Mouse (Mus musculus) limb, embryonic 10.5 days (tissue): Measurements from ENCODE around the gene Rtn4rl1. TPM values are rescaled to one million over a fixed set of nuclear protein-coding genes. Genes with fewer than 3 reads are reported as not detected.
A peak's percentile ranks its signal among the peaks of the same experiment; 100 is the strongest.

Experiments used
- DNase-seq: peaks from one replicate; pipeline ENCODE4 v3.0.0-alpha.2; 2017; ENCODE audit warnings: low spot score
- H3K27ac ChIP-seq: fragments of 300-500 bp; sonication (generic); 2 replicates; pipeline ENCODE4 v1.5.1; 2016; ENCODE audit warnings: mild to moderate bottlenecking
- H3K27me3 ChIP-seq: fragments of 300-500 bp; sonication (generic); 2 replicates; pipeline ENCODE4 v1.6.1; 2016; ENCODE audit warnings: low read depth, mild to moderate bottlenecking; ENCODE audit not compliant: poor library complexity, severe bottlenecking
- H3K36me3 ChIP-seq: fragments of 300-500 bp; sonication (generic); 2 replicates; pipeline ENCODE4 v1.6.1; 2016; ENCODE audit warnings: mild to moderate bottlenecking, moderate library complexity
- H3K4me1 ChIP-seq: fragments of 300-500 bp; sonication (generic); 2 replicates; pipeline ENCODE4 v1.6.1; 2016
- H3K4me3 ChIP-seq: fragments of 300-500 bp; sonication (generic); 2 replicates; pipeline ENCODE4 v1.5.1; 2016; ENCODE audit warnings: mild to moderate bottlenecking, moderate library complexity
- H3K9me3 ChIP-seq: fragments of 300-500 bp; sonication (generic); replicated peaks from 2 replicates; pipeline ENCODE4 v1.6.1; 2016; ENCODE audit warnings: mild to moderate bottlenecking
- WGBS: fragments of 180-500 bp; shearing (Covaris S2); methylation state at CpG from one replicate; pipeline ENCODE4 v1.1.7; 2016; 5-methylcytosine and 5-hydroxymethylcytosine counted together
- polyA plus RNA-seq: library from polyadenylated mRNA; unstranded; fragments of >200 nt; fragmentation: Nextera tagmentation; extraction: Ambion mirVana; gene quantifications from 2 replicates; pipeline ENCODE4 v1.2.1, GENCODE M21; 2016

The Rtn4rl1 gene
- polyA plus RNA-seq, 1 experiment from 2014 or later: 0.90 TPM

DNA sequence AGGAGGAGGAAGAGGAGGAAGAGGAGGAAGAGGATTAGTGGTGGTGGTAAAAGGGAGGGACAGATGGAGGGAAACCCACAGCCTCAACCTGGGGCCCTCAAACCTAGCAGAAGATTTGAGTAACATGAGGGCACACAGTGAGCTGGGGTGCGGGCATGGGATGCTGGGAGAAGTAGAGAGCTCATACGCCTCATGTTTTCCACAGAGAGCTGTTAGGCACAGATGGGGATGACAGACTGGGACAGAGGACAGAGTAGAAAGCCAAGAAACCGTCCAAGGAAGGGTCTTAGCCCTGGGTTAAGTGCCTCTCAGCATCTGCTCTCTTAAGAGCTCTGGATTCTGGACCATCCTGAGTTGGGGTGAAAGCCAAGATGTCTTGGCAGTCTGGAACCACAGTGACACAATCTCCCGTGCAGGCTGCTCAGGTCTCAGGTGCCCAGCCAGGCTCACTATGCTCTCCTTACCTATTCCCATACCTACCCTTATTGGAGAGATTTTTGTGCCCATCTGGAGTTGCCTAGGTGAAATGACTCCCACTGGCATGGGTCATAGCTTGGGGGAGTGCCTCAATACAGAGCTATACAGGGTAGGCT is 63.6 kb downstream of the Rtn4rl1 start:
- 80% methylated on average over 4 of the region's 4 CpGs for WGBS
- Histone ChIP-seq H3K27ac (no peak overlapping the region; the same call in 1 of the 2 replicates), H3K27me3 (0 out of 2 replicates have a peak, but pooled peaks cover 3% of the 10 kb centered on the region), H3K9me3 (no peaks in the 10 kb centered on the region), H3K4me1 (peaks cover 45% of the 10 kb centered on the region), H3K36me3 (no peaks in the 10 kb centered on the region), H3K4me3 (no peak overlapping the region)
- DNase-seq: no peak

DNA sequence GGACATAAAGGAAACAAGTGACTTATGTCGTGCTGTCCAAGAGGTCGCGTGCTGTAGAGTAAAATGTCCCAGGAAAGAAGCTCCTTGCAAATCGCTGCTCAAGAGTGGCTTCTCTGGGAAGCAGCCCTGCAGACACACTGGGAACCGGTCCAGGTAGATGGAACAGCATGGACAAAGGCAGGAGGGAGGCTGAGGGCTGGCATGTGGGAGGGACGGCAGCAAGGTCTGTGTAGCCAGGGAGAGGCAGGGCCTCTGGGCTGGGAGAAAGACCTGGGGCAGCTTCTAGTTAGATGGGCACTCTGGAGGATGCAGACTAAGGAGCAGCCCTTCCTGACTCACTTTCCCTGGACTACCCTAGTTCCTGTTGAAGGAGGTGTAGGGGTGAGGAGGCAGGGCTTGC is 65.8 kb downstream of the Rtn4rl1 start:
- Histone ChIP-seq H3K27me3 (0 out of 2 replicates have a peak, but pooled peaks cover 3% of the 10 kb centered on the region), H3K4me3 (no peak overlapping the region), H3K36me3 (no peaks in the 10 kb centered on the region), H3K27ac (0 out of 2 replicates have a peak overlapping the region, but pooled peaks have one; percentile 37), H3K4me1 (peaks cover 63% of the 10 kb centered on the region), H3K9me3 (no peaks in the 10 kb centered on the region)
- WGBS: 79% methylated on average over 6 of the region's 6 CpGs
- DNase-seq: no peak

DNA sequence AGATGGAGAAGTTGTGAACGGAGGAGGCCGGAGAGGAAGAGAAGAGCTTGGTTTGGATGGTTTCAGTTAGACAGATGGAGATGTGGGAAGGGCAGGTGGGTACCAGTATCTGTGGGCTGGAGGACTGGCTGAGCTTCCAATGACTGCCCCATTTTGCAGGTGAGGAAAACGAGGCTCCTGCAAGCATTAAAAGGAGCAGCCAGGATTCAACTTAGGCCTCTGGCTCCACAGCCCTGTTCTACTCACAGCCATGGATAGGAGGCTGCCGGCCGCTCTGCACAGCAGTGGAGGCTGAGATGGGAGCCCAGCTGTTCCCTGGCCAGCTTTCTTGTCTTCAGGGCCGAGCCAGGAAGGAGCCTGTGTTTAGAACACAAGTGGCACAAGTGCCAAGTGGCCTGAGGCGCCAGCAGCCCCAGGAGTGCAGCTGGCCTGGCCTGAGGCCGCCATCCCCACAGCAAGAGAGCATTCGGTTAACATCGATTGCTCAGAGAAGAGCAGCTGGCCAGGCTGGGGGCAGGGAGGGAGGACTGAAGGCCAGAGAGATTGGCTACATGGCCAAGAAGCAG is 66.5 kb downstream of the Rtn4rl1 start:
- Histone ChIP-seq H3K4me3 (no peak overlapping the region), H3K27ac (peak overlapping the region; percentile 42), H3K36me3 (no peaks in the 10 kb centered on the region), H3K27me3 (0 out of 2 replicates have a peak, but pooled peaks cover 4% of the 10 kb centered on the region), H3K4me1 (peaks cover 65% of the 10 kb centered on the region), H3K9me3 (no peaks in the 10 kb centered on the region)
- DNase-seq: no peak
- 65% methylated on average over 10 of the region's 10 CpGs for WGBS

GRCm38 (mm10) chr11:75261016-75261415 is 67.4 kb downstream of the Rtn4rl1 start:
- no peak for DNase-seq
- 88% methylated on average over 2 of the region's 2 CpGs for WGBS

GRCm38 (mm10) chr11:75261730-75262129 is 68.1 kb downstream of the Rtn4rl1 start:
- 85% methylated on average over 4 of the region's 4 CpGs for WGBS
- peaks cover 78% of the 10 kb centered on the region for H3K4me1 ChIP-seq

More at GRCm38 (mm10) chr11:75261016-75261415, 67.4 kb downstream of the Rtn4rl1 start:
- Histone ChIP-seq H3K4me3 (no peak overlapping the region), H3K4me1 (peaks cover 74% of the 10 kb centered on the region), H3K36me3 (no peaks in the 10 kb centered on the region), H3K9me3 (no peaks in the 10 kb centered on the region), H3K27ac (peak overlapping the region; percentile 42), H3K27me3 (0 out of 2 replicates have a peak, but pooled peaks cover 7% of the 10 kb centered on the region)

DNA sequence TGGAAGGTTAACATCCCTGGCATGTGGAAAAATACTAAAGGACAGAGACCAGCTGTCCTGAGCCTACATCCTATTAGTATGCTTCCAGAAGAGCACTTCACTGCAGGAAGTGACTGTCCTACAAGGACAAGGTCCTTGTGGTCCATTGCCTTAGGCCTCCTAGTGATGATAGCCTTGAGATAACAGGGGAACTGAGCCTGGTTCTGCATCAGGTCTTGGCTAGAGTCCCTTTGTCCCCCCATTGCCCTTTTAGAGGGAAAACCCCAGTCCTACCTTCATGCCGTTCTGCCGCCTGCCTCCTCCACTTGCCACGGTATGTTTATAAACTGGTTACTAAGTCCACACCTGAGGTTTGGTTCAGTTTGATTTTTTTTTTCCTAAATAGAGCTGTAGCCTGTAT is 68.6 kb downstream of the Rtn4rl1 start:
- no peaks in the 10 kb centered on the region for H3K9me3 ChIP-seq
- no peak for DNase-seq
- H3K36me3 ChIP-seq: no peaks in the 10 kb centered on the region
- WGBS: 91% methylated on average over 3 of the region's 3 CpGs
- 0 out of 2 replicates have a peak, but pooled peaks cover 7% of the 10 kb centered on the region for H3K27me3 ChIP-seq
- peaks cover 81% of the 10 kb centered on the region for H3K4me1 ChIP-seq
- H3K27ac ChIP-seq: peak overlapping the region; percentile 42; the same call in 1 of the 2 replicates
- H3K4me3 ChIP-seq: no peak overlapping the region

More at GRCm38 (mm10) chr11:75261730-75262129, 68.1 kb downstream of the Rtn4rl1 start:
- Histone ChIP-seq H3K9me3 (no peaks in the 10 kb centered on the region), H3K36me3 (no peaks in the 10 kb centered on the region), H3K27me3 (0 out of 2 replicates have a peak, but pooled peaks cover 7% of the 10 kb centered on the region), H3K27ac (peak overlapping the region; percentile 42), H3K4me3 (no peak overlapping the region)
- no peak for DNase-seq

- 51% methylated on average over 5 of the region's 5 CpGs for WGBS
- H3K27ac ChIP-seq: peak overlapping the region; percentile 14
- H3K27me3 ChIP-seq: 0 out of 2 replicates have a peak, but pooled peaks cover 7% of the 10 kb centered on the region
Observed at GRCm38 (mm10) chr11:75262791-75263190, 69.2 kb downstream of the Rtn4rl1 start.

DNA sequence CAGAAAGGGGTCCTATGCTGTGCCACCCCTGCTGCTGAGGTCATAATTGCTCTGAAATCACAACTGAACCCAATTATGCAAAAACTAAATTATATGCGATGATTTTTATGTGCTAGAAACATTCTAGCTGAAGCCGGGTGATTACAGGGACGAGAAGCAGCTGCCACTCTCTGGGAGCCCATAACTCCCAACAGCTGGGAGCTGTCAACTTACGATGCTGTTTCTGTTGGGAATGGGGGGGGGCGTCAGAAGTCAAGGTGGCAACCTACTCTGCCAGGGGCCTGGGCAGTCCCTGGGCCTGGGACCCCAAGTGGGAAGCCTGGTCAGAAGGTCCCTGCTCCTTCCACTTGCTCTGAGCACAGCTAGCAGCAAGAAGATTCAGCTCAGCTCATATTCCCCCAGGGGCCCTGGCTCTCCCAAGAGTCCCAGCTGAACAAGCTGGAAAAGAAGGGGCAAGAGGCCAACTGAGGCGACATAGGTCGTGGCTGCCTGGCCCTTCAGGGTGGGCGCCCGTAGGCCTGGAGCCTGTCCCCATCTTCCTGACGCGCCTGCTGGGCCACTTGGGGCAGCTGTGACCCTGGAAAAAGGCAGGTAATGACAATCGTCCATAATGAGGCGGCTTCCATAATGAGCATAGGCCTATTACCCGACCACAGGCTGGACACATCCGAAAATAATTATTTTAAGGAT is 69.8 kb downstream of the Rtn4rl1 start:
- 35% methylated on average over 15 of the region's 15 CpGs for WGBS
- H3K27ac ChIP-seq: peak overlapping the region; percentile 82
- H3K4me3 ChIP-seq: 0 out of 2 replicates have a peak overlapping the region, but pooled peaks have one; percentile 6
- H3K36me3 ChIP-seq: no peaks in the 10 kb centered on the region
- H3K27me3 ChIP-seq: 0 out of 2 replicates have a peak, but pooled peaks cover 7% of the 10 kb centered on the region
- H3K9me3 ChIP-seq: no peaks in the 10 kb centered on the region
- H3K4me1 ChIP-seq: peaks cover 84% of the 10 kb centered on the region
- DNase-seq: peak; percentile 52

More at GRCm38 (mm10) chr11:75262791-75263190, 69.2 kb downstream of the Rtn4rl1 start:
- Histone ChIP-seq H3K4me1 (peaks cover 84% of the 10 kb centered on the region), H3K4me3 (no peak overlapping the region), H3K36me3 (no peaks in the 10 kb centered on the region), H3K9me3 (no peaks in the 10 kb centered on the region)
- DNase-seq: no peak

- 0 out of 2 replicates have a peak overlapping the region, but pooled peaks have one; percentile 6 for H3K4me3 ChIP-seq
- 0 out of 2 replicates have a peak, but pooled peaks cover 7% of the 10 kb centered on the region for H3K27me3 ChIP-seq
- DNase-seq: no peak
- H3K9me3 ChIP-seq: no peaks in the 10 kb centered on the region
- 37% methylated on average over 6 of the region's 6 CpGs for WGBS
- H3K4me1 ChIP-seq: peaks cover 84% of the 10 kb centered on the region
- no peaks in the 10 kb centered on the region for H3K36me3 ChIP-seq
- H3K27ac ChIP-seq: peak overlapping the region; percentile 82; the same call in 1 of the 2 replicates
Observed at GRCm38 (mm10) chr11:75263964-75264312, 70.4 kb downstream of the Rtn4rl1 start.

DNA sequence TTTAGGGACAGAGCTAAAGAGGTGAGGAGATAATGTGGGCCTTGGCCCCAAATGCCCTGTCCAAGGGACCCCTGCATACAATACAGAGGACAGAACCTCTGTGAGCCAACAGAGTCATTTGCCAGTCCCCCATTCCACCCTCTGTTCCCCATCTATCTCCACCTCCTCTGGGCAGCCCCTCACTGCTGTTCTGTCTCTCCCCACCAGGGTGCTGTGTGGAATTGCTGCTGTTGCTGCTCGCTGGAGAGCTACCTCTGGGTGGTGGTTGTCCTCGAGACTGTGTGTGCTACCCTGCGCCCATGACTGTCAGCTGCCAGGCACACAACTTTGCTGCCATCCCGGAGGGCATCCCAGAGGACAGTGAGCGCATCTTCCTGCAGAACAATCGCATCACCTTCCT is 71.0 kb downstream of the Rtn4rl1 start:
- H3K4me1 ChIP-seq: peaks cover 81% of the 10 kb centered on the region
- no peak overlapping the region for H3K4me3 ChIP-seq
- no peak for DNase-seq
- H3K27me3 ChIP-seq: 0 out of 2 replicates have a peak, but pooled peaks cover 7% of the 10 kb centered on the region
- H3K27ac ChIP-seq: peak overlapping the region; percentile 82
- WGBS: 84% methylated on average over 6 of the region's 6 CpGs
- H3K9me3 ChIP-seq: no peaks in the 10 kb centered on the region
- H3K36me3 ChIP-seq: no peaks in the 10 kb centered on the region

- Histone ChIP-seq H3K4me1 (peaks cover 72% of the 10 kb centered on the region), H3K4me3 (peak overlapping the region; percentile 21; the same call in 1 of the 2 replicates), H3K36me3 (no peaks in the 10 kb centered on the region), H3K27me3 (0 out of 2 replicates have a peak, but pooled peaks cover 7% of the 10 kb centered on the region), H3K9me3 (no peaks in the 10 kb centered on the region), H3K27ac (peak overlapping the region; percentile 82)
- WGBS: 54% methylated on average over 15 of the region's 15 CpGs
- DNase-seq: peak; percentile 52
Observed at GRCm38 (mm10) chr11:75265545-75265944, 72.0 kb downstream of the Rtn4rl1 start.

GRCm38 (mm10) chr11:75267826-75268281 is 74.3 kb downstream of the Rtn4rl1 start:
- H3K4me3 ChIP-seq: no peak overlapping the region
- peak overlapping the region; percentile 32; the same call in 1 of the 2 replicates for H3K27ac ChIP-seq
- H3K36me3 ChIP-seq: no peaks in the 10 kb centered on the region
- H3K9me3 ChIP-seq: no peaks in the 10 kb centered on the region
- H3K4me1 ChIP-seq: peaks cover 60% of the 10 kb centered on the region
- 0 out of 2 replicates have a peak, but pooled peaks cover 4% of the 10 kb centered on the region for H3K27me3 ChIP-seq
- 75% methylated on average over 9 of the region's 9 CpGs for WGBS
- DNase-seq: no peak
